Mouse (Mus musculus): Measurements from ENCODE around the gene Asic2.

DNA sequence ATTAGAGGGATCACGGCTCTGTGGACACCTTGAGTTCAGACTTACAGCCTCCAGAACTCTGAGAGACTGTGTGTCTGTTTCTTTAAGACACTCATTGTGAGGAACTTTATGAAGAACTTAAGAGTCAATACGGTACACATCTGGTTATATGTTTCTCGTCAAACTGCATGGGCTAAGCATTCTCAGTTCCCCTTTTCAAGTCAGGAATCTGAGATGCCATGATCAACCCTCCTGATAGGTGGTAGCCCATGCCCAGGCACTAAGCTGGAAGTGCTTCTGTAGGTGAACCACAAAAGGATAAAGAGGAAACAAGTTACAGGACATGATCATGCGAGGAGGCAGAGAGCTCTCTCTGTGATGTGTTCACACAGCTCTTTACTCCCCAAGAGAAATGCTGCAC lies 55.2 kb downstream of the Asic2 start:
- no peak for TF ChIP-seq CTCF (IDR thresholded peaks at IDR 0.05; ENCODE audit: low read depth)
- no peak for TF ChIP-seq EP300 (optimal IDR thresholded peaks at IDR 0.05)

Data from stomach, postnatal 0 days (tissue).